Mouse (Mus musculus) embryonic facial prominence, embryonic 14.5 days (tissue): ENCODE data around the gene Fntb. TPM values are rescaled to one million over a fixed set of nuclear protein-coding genes. Genes with fewer than 3 reads are reported as not detected.

Experiments used
- ATAC-seq: fragments of 200-750 bp; cut with Nextera tagmentation; 2 replicates; pipeline ENCODE4 v1.8.0; 2017; ENCODE audit warnings: low read depth, moderate number of reproducible peaks, moderate TSS enrichment
- DNase-seq: peaks from one replicate; pipeline ENCODE4 v3.0.0-alpha.2; 2015; ENCODE audit warnings: low spot score
- H3K27ac ChIP-seq: fragments of 300-500 bp; sonication (generic); replicated peaks from 2 replicates; pipeline ENCODE4 v1.5.1; 2014; ENCODE audit warnings: low read depth, mild to moderate bottlenecking, low read length, moderate library complexity
- H3K27me3 ChIP-seq: fragments of 300-500 bp; sonication (generic); replicated peaks from 2 replicates; pipeline ENCODE4 v1.6.1; 2014; ENCODE audit warnings: low read length; ENCODE audit not compliant: control insufficient read depth, insufficient read depth
- H3K36me3 ChIP-seq: fragments of 300-500 bp; sonication (generic); 2 replicates; pipeline ENCODE4 v1.6.1; 2014; ENCODE audit warnings: low read length, mixed read lengths; ENCODE audit not compliant: control insufficient read depth, insufficient read depth
- H3K4me1 ChIP-seq: fragments of 300-500 bp; sonication (generic); 2 replicates; pipeline ENCODE4 v1.6.1; 2014; ENCODE audit warnings: antibody characterized with exemption, low read length; ENCODE audit not compliant: control insufficient read depth, insufficient read depth
- H3K4me2 ChIP-seq: fragments of 300-500 bp; sonication (generic); 2 replicates; pipeline ENCODE4 v1.6.1; 2014; ENCODE audit warnings: low read depth, mild to moderate bottlenecking, low read length, moderate library complexity, mixed read lengths
- H3K4me3 ChIP-seq: fragments of 300-500 bp; sonication (generic); 2 replicates; pipeline ENCODE4 v1.5.1; 2014; ENCODE audit warnings: low read depth, mild to moderate bottlenecking, low read length
- H3K9ac ChIP-seq: fragments of 300-500 bp; sonication (generic); 2 replicates; pipeline ENCODE4 v1.6.1; 2014; ENCODE audit warnings: low read depth, mild to moderate bottlenecking, low read length, moderate library complexity, mixed read lengths
- H3K9me3 ChIP-seq: fragments of 300-500 bp; sonication (generic); 2 replicates; pipeline ENCODE4 v1.6.1; 2016; ENCODE audit warnings: low read length; ENCODE audit not compliant: control insufficient read depth
- WGBS: fragments of 180-500 bp; shearing (Covaris S2); extraction: QIAGEN DNeasy Blood & Tissue Kit; methylation state at CpG from one replicate; pipeline ENCODE4 v1.1.7; 2014; 5-methylcytosine and 5-hydroxymethylcytosine counted together
- polyA plus RNA-seq: library from polyadenylated mRNA; unstranded; fragments of >200 nt; fragmentation: Nextera tagmentation; extraction: Ambion mirVana; gene quantifications from 2 replicates; pipeline ENCODE4 v1.2.1, GENCODE M21; 2014

The Fntb gene
- polyA plus RNA-seq, 1 experiment from 2014 or later: 41.4 TPM

DNA sequence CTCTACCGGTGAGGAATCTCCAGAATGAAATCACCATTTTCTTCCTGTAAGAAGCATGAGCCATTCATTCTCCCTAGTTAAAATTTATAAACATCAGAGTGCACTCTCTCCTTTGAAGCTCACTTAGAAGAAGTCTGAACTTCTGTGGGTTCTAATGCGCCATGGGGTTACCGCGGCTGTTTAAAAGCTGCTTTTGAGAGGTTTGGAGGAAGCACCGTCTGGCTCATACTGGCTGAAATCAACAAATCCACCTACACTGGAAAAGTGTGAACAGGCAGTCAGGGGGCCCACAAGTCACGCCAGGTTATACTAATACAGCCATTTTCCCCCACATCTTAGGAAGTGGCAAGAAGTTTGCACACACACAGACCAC, 167.3 kb downstream of the Fntb start:
- no peaks in the 10 kb centered on the region for H3K27me3 ChIP-seq
- ATAC-seq: no peak
- no peak overlapping the region for H3K4me3 ChIP-seq
- WGBS: 77% methylated on average over 6 of the region's 6 CpGs
- no peak for DNase-seq
- H3K4me2 ChIP-seq: no peak overlapping the region
- H3K9ac ChIP-seq: no peak overlapping the region
- no peak overlapping the region for H3K27ac ChIP-seq
- H3K36me3 ChIP-seq: peaks cover 23% of the 10 kb centered on the region; the same call in 1 of the 2 replicates
- no peaks in the 10 kb centered on the region for H3K9me3 ChIP-seq
- H3K4me1 ChIP-seq: no peaks in the 10 kb centered on the region

DNA sequence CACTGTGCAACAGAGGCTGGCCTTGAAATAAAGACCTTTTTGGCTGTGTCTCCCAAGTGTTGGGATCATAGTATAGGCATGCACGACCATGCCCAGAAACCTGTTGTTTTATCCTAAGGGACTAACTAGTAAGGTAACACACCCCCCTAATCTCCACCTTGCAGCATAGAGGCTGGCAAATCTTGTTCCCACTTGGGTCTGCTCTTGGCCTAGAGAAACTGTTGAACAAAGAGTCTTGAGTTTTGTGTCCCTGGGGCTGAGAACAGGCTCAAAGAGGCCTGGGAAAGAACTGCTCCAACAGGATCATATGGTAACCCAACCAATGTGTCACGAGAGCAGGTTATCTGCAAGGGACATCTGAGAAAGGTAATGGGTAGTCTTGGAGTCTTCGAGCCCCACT, 169.0 kb downstream of the Fntb start:
- no peak for DNase-seq
- H3K27me3 ChIP-seq: no peaks in the 10 kb centered on the region
- no peak overlapping the region for H3K4me2 ChIP-seq
- H3K27ac ChIP-seq: no peak overlapping the region
- no peak for ATAC-seq
- H3K4me3 ChIP-seq: no peak overlapping the region
- WGBS: 88% methylated on average over 3 of the region's 3 CpGs
- peaks cover 37% of the 10 kb centered on the region for H3K36me3 ChIP-seq
- H3K4me1 ChIP-seq: no peaks in the 10 kb centered on the region
- no peaks in the 10 kb centered on the region for H3K9me3 ChIP-seq
- no peak overlapping the region for H3K9ac ChIP-seq

DNA sequence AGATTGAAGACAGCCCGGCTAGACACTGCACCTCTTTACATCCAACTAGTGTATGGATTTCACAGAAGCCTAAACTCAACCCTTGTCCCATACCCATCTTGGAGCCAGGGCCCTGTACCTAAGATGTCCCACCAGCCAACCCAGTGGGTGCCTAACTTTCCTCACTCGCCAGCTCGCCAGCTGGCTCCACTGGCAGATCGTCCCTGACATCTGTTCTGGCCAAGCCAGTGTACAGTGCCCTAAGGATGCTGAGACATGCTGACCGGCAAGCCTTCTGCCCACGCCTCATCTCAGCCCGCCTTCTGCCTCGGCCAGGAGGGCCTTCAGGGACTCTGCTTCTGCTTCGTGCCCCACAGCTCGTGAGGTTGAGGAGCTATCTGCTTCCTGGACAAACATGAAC, 170.8 kb downstream of the Fntb start:
- H3K4me1 ChIP-seq: no peaks in the 10 kb centered on the region
- H3K4me3 ChIP-seq: no peak overlapping the region
- peaks cover 55% of the 10 kb centered on the region for H3K36me3 ChIP-seq
- no peaks in the 10 kb centered on the region for H3K9me3 ChIP-seq
- no peak for DNase-seq
- WGBS: 93% methylated on average over 10 of the region's 10 CpGs
- no peak overlapping the region for H3K9ac ChIP-seq
- no peak overlapping the region for H3K4me2 ChIP-seq
- no peak for ATAC-seq
- no peak overlapping the region for H3K27ac ChIP-seq
- H3K27me3 ChIP-seq: no peaks in the 10 kb centered on the region

DNA sequence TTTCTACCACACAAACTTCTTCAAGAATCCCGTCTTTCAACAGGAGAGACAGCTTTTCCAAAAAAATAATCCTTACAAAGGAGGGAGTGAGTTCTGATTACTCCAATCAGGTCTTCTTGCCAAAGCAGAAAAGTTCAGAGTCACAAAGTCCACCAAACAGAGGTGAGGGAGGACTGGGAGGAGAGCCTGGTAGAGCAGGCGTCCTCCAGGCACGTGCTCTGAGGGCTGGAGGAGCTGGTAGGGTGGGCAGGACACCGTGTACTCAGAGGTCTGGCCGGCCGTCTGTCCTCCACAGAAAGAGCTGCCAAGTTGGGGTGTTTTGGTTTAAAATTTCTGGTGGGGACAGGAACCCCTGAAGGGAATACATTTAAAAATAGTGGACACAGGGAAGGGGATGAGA, 172.6 kb downstream of the Fntb start:
- H3K4me1 ChIP-seq: no peaks in the 10 kb centered on the region
- DNase-seq: no peak
- no peak overlapping the region for H3K4me3 ChIP-seq
- peaks cover 72% of the 10 kb centered on the region for H3K36me3 ChIP-seq
- H3K9me3 ChIP-seq: no peaks in the 10 kb centered on the region
- H3K4me2 ChIP-seq: no peak overlapping the region
- 95% methylated on average over 6 of the region's 6 CpGs for WGBS
- ATAC-seq: no peak
- H3K9ac ChIP-seq: no peak overlapping the region
- H3K27ac ChIP-seq: no peak overlapping the region
- no peaks in the 10 kb centered on the region for H3K27me3 ChIP-seq

DNA sequence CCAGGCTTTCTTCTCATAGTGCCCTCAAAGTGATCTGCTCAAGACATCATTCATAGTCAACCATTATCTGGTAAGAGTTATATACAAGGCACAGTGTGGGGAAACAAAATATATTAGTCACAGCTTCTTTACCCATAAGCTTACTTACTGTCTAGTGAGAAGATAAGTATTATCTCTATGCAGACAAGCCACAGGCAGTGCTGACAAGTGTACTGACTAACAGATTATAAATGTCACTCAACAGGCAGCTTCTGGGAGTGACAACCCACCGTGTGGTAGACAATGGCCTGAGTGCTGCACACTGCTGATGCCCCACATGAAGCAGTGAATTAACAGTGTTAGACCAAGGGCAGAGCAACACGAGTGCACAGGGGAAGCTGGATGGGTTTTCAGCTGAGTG, 176.1 kb downstream of the Fntb start:
- Histone ChIP-seq H3K4me1 (no peaks in the 10 kb centered on the region), H3K36me3 (peaks cover 94% of the 10 kb centered on the region), H3K27ac (no peak overlapping the region), H3K4me2 (no peak overlapping the region), H3K9ac (no peak overlapping the region), H3K27me3 (no peaks in the 10 kb centered on the region), H3K4me3 (no peak overlapping the region), H3K9me3 (no peaks in the 10 kb centered on the region)
- DNase-seq (no peak), ATAC-seq (no peak)
- WGBS: 73% methylated on average over 2 of the region's 2 CpGs

DNA sequence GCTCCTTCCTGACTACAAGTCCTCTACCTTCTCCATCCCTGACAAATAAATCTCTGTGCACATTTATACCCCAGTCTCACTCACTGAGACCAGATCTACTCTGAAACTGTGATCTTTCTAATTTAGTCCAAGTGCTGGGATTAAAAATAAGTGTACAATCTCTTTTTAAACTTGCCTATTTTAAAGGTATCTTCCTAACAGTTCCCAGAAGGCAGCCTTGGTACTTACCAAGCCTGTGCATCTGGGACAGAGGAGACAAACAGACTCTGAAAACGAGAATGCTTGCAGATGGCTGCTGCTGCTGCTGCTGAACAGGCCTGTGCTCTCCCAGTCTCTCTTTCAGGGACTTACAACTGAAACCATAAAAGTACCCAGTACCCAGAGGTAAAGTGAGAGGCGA, 177.1 kb downstream of the Fntb start:
- WGBS: 55% methylated on average over 2 of the region's 2 CpGs
- ATAC-seq (no peak), DNase-seq (no peak)
- Histone ChIP-seq H3K4me3 (no peak overlapping the region), H3K27me3 (no peaks in the 10 kb centered on the region), H3K4me1 (no peaks in the 10 kb centered on the region), H3K9me3 (no peaks in the 10 kb centered on the region), H3K9ac (no peak overlapping the region), H3K27ac (no peak overlapping the region), H3K36me3 (peaks cover 94% of the 10 kb centered on the region), H3K4me2 (no peak overlapping the region)

DNA sequence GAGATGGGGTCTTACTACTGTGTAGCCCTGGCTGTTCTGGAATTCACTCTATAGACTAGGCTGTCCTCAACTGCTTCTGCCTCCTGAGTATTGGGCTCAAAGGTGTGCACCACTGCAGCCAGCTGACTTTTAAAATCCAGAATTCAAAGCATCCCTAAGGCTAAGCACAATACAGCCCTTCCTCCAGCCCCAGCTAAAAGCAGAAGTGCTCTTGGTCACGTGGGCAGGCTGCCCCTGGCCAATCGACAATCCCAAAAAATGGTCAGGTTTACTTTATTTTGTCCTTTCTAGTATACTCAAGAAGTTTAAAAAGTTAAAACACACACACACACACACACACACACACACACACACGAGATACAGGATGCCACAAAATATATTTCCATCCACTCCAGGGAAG, 177.7 kb downstream of the Fntb start:
- Histone ChIP-seq H3K27me3 (no peaks in the 10 kb centered on the region), H3K4me1 (no peaks in the 10 kb centered on the region), H3K36me3 (peaks cover 94% of the 10 kb centered on the region), H3K27ac (no peak overlapping the region), H3K4me3 (no peak overlapping the region), H3K9me3 (no peaks in the 10 kb centered on the region), H3K4me2 (no peak overlapping the region), H3K9ac (no peak overlapping the region)
- WGBS: 69% methylated on average over 3 of the region's 3 CpGs
- DNase-seq (no peak), ATAC-seq (no peak)

DNA sequence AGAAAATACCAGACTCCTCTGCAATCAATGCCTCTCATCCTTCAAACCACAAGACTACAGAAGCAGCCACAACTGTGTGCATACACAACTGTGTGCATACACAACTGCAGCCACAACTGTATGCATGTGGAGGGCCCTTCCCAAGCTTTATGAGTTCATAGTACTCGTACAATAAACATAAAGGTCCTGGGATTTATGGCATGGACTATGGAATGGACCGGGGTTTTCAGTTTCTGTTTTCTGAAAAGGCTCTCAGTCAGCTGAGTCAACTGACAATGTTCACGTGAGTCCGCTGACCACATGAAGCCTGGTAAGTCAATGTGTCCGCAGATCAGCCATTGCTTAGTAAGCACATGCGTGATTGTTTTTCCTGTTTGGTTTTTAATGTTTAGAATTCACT, 178.1 kb downstream of the Fntb start:
- DNase-seq: no peak
- Histone ChIP-seq H3K27ac (no peak overlapping the region), H3K4me1 (no peaks in the 10 kb centered on the region), H3K36me3 (peaks cover 92% of the 10 kb centered on the region), H3K9me3 (no peaks in the 10 kb centered on the region), H3K4me3 (no peak overlapping the region), H3K9ac (no peak overlapping the region), H3K27me3 (no peaks in the 10 kb centered on the region), H3K4me2 (no peak overlapping the region)
- no peak for ATAC-seq
- 87% methylated on average over 6 of the region's 6 CpGs for whole genome bisulfite sequencing

DNA sequence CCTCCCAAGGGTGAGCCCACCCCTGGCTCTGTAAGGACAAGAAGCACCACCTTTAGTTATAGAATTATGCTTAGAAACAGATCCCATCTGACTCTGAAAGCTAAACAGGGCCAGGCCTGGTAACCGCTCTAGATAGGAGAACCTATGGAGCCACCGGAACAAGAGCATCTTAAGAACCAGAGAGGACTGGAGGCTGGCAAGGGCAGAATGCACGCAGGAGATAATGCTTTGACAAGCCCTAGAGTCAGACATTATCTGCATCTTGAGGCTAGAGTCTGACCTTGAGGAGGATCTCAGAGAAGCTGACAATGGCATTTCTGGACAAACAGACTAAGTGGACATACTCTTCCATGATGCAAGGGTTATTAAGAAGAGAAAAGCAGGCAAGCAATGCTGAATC, 182.1 kb downstream of the Fntb start:
- no peaks in the 10 kb centered on the region for H3K27me3 ChIP-seq
- H3K4me2 ChIP-seq: no peak overlapping the region
- no peaks in the 10 kb centered on the region for H3K4me1 ChIP-seq
- no peak overlapping the region for H3K27ac ChIP-seq
- H3K9me3 ChIP-seq: no peaks in the 10 kb centered on the region
- no peak overlapping the region for H3K9ac ChIP-seq
- no peak for ATAC-seq
- H3K36me3 ChIP-seq: peaks cover 92% of the 10 kb centered on the region
- 99% methylated on average over 3 of the region's 3 CpGs for WGBS
- H3K4me3 ChIP-seq: no peak overlapping the region
- no peak for DNase-seq
